Mouse (Mus musculus) 416B (cell line): ENCODE measurements around the gene Calml3.

Source experiments
- DNase-seq: peaks from one replicate; pipeline ENCODE4 v3.0.0; 2011; ENCODE audit warnings: low read depth

Gene Calml3

GRCm38 (mm10) chr13:3779575-3780226, 24.4 kb downstream of the Calml3 start:
- DNase-seq, result peak; percentile 71

GRCm38 (mm10) chr13:3778591-3779364, 25.3 kb downstream of the Calml3 start:
- DNase-seq, result peak; percentile 35

- no peak for DNase-seq
Observed at GRCm38 (mm10) chr13:3777216-3777912, 26.8 kb downstream of the Calml3 start.

- DNase-seq, result peak; percentile 16
Observed at GRCm38 (mm10) chr13:3776446-3776845, 27.7 kb downstream of the Calml3 start.

- DNase-seq, result no peak
Observed at GRCm38 (mm10) chr13:3774991-3775390, 29.1 kb downstream of the Calml3 start.

GRCm38 (mm10) chr13:3774280-3774679, 29.8 kb downstream of the Calml3 start:
- DNase-seq, result no peak

GRCm38 (mm10) chr13:3773149-3773688, 30.9 kb downstream of the Calml3 start:
- no peak for DNase-seq

- no peak for DNase-seq
Observed at GRCm38 (mm10) chr13:3771221-3771620, 32.9 kb downstream of the Calml3 start.

- no peak for DNase-seq
Observed at GRCm38 (mm10) chr13:3770170-3771024, 33.7 kb downstream of the Calml3 start.

GRCm38 (mm10) chr13:3769531-3769930, 34.6 kb downstream of the Calml3 start:
- peak; percentile 60 for DNase-seq

- DNase-seq, result peak; percentile 65
Observed at GRCm38 (mm10) chr13:3768621-3769020, 35.5 kb downstream of the Calml3 start.

- DNase-seq, result no peak
Observed at GRCm38 (mm10) chr13:3767086-3767485, 37.0 kb downstream of the Calml3 start.

- DNase-seq, result no peak
Observed at GRCm38 (mm10) chr13:3765781-3766180, 38.3 kb downstream of the Calml3 start.

- no peak for DNase-seq
Observed at GRCm38 (mm10) chr13:3761131-3761530, 43.0 kb downstream of the Calml3 start.

- DNase-seq, result no peak
Observed at GRCm38 (mm10) chr13:3758347-3758746, 45.8 kb downstream of the Calml3 start.

GRCm38 (mm10) chr13:3753291-3753690, 50.8 kb downstream of the Calml3 start:
- DNase-seq, result no peak
